Mouse (Mus musculus) layer of hippocampus, adult 11-12 months (tissue): ENCODE results near the gene Npas2.

Experiments
- DNase-seq: peaks from one replicate; pipeline ENCODE4 v3.0.0; 2022; ENCODE audit warnings: low spot score

Gene Npas2

GRCm38 (mm10) chr1:39284786-39285185, 91.3 kb downstream of the Npas2 start:
- DNase-seq, result no peak

- no peak for DNase-seq
These were observed 93.5 kb downstream of the Npas2 start for GRCm38 (mm10) chr1:39287076-39287475.

GRCm38 (mm10) chr1:39287831-39288230, 94.3 kb downstream of the Npas2 start:
- no peak for DNase-seq

GRCm38 (mm10) chr1:39288425-39288824, 94.9 kb downstream of the Npas2 start:
- no peak for DNase-seq

- DNase-seq, result no peak
These were observed 98.5 kb downstream of the Npas2 start for GRCm38 (mm10) chr1:39292001-39292400.

GRCm38 (mm10) chr1:39298294-39298693, 104.8 kb downstream of the Npas2 start:
- no peak for DNase-seq

- no peak for DNase-seq
These were observed 106.7 kb downstream of the Npas2 start for GRCm38 (mm10) chr1:39300243-39300642.

GRCm38 (mm10) chr1:39300676-39301075, 107.1 kb downstream of the Npas2 start:
- no peak for DNase-seq

GRCm38 (mm10) chr1:39302246-39302645, 108.7 kb downstream of the Npas2 start:
- DNase-seq, result no peak

- no peak for DNase-seq
These were observed 109.6 kb downstream of the Npas2 start for GRCm38 (mm10) chr1:39303054-39303649.

GRCm38 (mm10) chr1:39307291-39307690, 113.8 kb downstream of the Npas2 start:
- DNase-seq, result no peak

GRCm38 (mm10) chr1:39307971-39308370, 114.4 kb downstream of the Npas2 start:
- no peak for DNase-seq

GRCm38 (mm10) chr1:39309548-39309947, 116.0 kb downstream of the Npas2 start:
- no peak for DNase-seq

- no peak for DNase-seq
These were observed 118.9 kb downstream of the Npas2 start for GRCm38 (mm10) chr1:39312345-39312967.

GRCm38 (mm10) chr1:39313352-39314245, 120.1 kb downstream of the Npas2 start:
- peak; percentile 26 for DNase-seq

- no peak for DNase-seq
These were observed 124.4 kb downstream of the Npas2 start for GRCm38 (mm10) chr1:39317935-39318334.

- no peak for DNase-seq
These were observed 125.3 kb downstream of the Npas2 start for GRCm38 (mm10) chr1:39318870-39319269.

GRCm38 (mm10) chr1:39321954-39322353, 128.4 kb downstream of the Npas2 start:
- DNase-seq, result no peak

- DNase-seq, result no peak
These were observed 131.7 kb downstream of the Npas2 start for GRCm38 (mm10) chr1:39325228-39325627.

- no peak for DNase-seq
These were observed 134.0 kb downstream of the Npas2 start for GRCm38 (mm10) chr1:39327546-39327945.

- no peak for DNase-seq
These were observed 137.5 kb downstream of the Npas2 start for GRCm38 (mm10) chr1:39330857-39331594.

GRCm38 (mm10) chr1:39332456-39332855, 138.9 kb downstream of the Npas2 start:
- DNase-seq, result no peak
